Mouse (Mus musculus) adrenal gland, postnatal 0 days (tissue): ENCODE results near the gene Mab21l1. TPM values are rescaled to one million over a fixed set of nuclear protein-coding genes. Genes with fewer than 3 reads are reported as not detected.

Experiments used
- polyA plus RNA-seq: library from polyadenylated mRNA; unstranded; fragments of >200 nt; fragmentation: Nextera tagmentation; extraction: Ambion mirVana; gene quantifications from 2 replicates; pipeline ENCODE4 v1.2.1, GENCODE M21; 2015

Gene Mab21l1
- polyA plus RNA-seq, result 7.2 and 16.1 TPM in 2 replicates

GRCm38 (mm10) chr3:55782056-55782687, at the start of gene Mab21l1:
TSS of gene Mab21l1 (plus strand) at chr3:55782510.

